Mouse (Mus musculus) cerebellum, adult 2 months (tissue): ENCODE results near the gene Mrpl51.

Source experiments
- CTCF ChIP-seq: fragments of 200-500 bp; IDR thresholded peaks from 2 replicates; pipeline ENCODE4 v1.5.1; 2011; ENCODE audit warnings: low read depth, mild to moderate bottlenecking, control low read depth, low read length, moderate library complexity, borderline replicate concordance; ENCODE audit not compliant: insufficient read depth
- POLR2A ChIP-seq: fragments of 200-500 bp; IDR thresholded peaks from 2 replicates; pipeline ENCODE4 v1.6.1; 2011; ENCODE audit warnings: low read length, control low read depth, borderline replicate concordance; ENCODE audit not compliant: insufficient read depth

- TF ChIP-seq CTCF (no peak), POLR2A (no peak)
Measured at GRCm38 (mm10) chr6:125239547-125239946, 47.9 kb downstream of the Mrpl51 start.
